Mouse (Mus musculus): ENCODE data around the gene Insl3.
"Not testable (repeated sequence)": the region's sequence is repeated elsewhere in the genome, so short reads cannot be mapped to it uniquely, and the experiment has no call there.

The Insl3 gene

DNA sequence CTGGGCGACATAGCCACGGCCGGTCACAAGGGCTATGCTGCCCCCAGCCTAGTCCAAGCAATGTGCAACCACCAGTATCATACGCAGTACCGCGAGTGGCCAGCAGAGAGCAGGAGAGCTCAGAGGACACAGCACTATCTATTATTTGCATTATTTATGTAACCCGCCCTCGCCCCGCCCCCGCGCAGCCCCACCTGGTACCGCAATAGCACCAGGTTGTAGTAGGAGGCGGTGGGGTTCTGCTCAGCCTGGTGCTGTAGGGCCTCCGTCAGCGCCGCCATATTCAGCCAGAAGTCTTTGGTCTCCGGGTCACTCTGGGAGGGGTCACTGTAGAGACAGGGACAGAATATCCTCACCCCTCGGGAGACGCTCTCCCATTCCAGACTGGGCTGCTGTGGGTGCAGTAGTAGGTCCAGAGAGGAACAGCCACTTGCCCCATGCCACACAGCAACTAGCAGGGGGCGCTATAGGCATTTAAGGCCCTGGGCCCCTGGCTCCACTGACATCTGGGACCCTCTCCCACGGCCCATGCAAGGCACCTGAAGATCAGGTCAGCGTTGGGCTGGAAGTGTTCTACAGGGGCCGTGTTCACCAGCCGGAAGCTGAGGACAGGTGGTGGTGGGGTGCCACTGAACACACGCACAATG is 20.9 kb downstream of the Insl3 start:
- DNase-seq: peak; percentile 94

DNA sequence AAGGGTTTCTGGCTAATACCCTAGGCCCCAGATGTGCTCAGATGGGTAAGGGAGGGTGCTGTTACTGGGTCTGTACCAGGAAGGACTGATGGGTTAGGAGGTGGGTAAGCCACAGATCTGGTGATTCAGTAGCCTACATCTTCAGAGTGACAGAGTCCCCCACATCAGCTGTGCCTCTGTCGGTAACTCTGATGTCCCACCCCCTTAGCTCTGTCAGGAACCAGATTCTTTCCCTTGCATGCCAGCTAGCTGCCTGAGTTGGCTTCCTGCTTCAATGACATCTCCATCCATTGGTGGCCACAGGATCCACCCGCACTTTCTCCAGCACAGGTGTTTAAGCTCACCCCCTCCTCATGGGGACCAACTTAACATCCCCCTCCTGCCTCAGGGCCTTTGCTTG is 22.6 kb downstream of the Insl3 start:
- DNase-seq: no peak

GRCm38 (mm10) chr8:71715531-71715930 is 26.5 kb downstream of the Insl3 start:
- no peak for DNase-seq

GRCm38 (mm10) chr8:71716561-71717053 is 27.6 kb downstream of the Insl3 start:
- no peak for DNase-seq

- no peak for DNase-seq
Measured at GRCm38 (mm10) chr8:71717096-71717495, 28.1 kb downstream of the Insl3 start.

- no peak for DNase-seq
Measured at GRCm38 (mm10) chr8:71718252-71718651, 29.2 kb downstream of the Insl3 start.

DNA sequence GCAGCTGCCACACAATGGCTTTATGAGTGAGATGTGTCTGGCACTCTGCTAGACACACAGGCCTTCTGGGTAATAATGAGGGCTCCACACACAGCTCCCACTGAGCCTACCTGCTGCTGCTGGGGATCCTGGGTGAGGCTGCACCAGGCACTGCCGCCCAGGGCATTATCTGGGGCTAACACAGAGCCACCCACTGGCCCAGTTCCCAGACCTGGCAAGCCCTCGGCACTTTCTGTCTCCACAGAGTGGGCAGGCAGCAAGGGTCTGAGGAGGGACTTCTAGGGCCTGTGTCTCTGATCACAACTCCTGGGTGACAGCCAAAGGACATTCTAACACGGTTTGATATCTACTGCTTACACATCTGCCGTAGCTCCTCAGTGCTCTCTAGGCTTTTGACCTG is 30.2 kb downstream of the Insl3 start:
- DNase-seq: no peak

- peak; percentile 43 to 53 for DNase-seq
Measured at GRCm38 (mm10) chr8:71719928-71720457, 31.0 kb downstream of the Insl3 start.

- no peak for DNase-seq
Measured at GRCm38 (mm10) chr8:71723047-71723551, 34.1 kb downstream of the Insl3 start.

DNA sequence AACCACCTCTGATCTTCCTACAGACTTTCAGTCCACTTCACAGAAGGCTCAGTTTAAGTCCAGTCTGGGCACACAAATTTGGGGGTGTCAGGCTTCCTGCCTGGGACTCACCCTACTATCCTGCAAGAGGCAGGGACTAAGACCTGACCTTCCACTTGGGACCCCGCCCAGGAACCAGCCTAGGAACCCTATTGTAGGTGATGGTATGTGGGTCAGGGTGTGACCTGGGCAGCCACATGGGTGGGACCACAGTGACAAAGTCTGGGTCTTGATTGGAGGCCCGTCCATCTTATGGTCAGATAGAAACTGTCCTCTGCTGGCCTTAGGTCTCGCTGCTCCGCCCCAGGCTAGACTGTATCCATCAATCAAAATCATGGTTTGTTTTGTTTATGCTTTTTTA is 35.4 kb downstream of the Insl3 start:
- no peak for DNase-seq

GRCm38 (mm10) chr8:71725122-71725924 is 36.3 kb downstream of the Insl3 start, which contains the start of gene Fcho1:
TSS of gene Fcho1 (minus strand) at chr8:71725716.
- peak; percentile 85 to 90 for DNase-seq

DNA sequence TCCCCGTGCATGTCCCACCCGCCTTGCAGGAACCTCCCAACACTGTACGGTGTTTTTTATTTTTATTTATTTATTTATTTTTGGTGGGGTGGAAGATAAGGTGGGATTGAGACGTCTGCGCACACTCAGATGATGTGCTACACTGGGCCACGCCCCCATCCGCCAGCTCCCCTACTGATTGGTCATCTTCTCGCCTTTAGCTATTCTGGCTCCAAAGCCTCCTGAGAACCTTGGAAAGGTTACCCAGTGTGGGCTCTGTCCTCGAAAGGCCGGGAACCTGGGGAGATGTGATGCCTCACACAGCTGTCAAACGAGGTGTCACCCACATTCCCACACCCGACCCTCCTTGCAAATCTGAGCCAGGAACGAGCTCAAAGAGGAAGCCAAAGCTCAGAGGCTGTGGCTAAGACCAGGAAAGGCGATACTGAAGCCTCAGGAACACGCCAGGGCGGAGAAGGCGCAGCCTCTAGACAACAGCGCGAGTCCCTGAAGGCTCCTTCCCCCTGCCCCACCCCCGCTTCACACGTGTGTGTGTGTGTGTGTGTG is 39.3 kb downstream of the Insl3 start:
- DNase-seq: peak; percentile 53 to 66

GRCm38 (mm10) chr8:71728826-71729620 is 40.0 kb downstream of the Insl3 start:
- no peak for DNase-seq

DNA sequence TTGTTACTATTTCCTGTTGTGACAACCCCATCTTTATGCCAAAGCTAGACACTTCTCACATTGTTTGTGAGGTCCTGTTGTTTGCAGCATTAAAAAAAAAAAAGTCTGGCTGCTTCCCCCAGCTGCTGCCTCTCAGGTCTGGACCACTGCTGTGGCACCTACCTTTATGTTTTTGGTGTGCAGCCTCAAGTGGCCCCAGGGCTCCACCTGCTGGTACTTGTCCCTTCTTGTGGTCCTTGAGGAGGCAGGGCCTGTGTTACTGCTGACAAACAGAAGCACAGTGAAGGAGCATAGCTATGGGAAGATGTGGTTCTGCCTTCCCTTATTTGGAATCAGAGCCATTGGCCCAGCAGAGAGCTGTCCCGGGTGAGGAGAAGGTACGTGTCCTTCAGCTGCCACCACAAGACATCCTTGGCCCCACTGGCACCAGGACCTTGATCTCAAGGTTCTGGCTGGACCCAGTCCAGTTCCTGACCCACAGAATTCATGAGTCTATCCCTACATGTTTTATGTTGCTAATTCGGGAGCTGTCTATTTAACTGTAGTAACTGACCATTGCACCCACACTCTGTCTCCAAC is 42.7 kb downstream of the Insl3 start:
- DNase-seq: peak; percentile 76 to 80

GRCm38 (mm10) chr8:71738316-71738715 is 49.3 kb downstream of the Insl3 start:
- not testable (repeated sequence) for DNase-seq
